Mouse (Mus musculus): ENCODE measurements around the gene Cdc42ep4.

- TF ChIP-seq CTCF (IDR thresholded peaks at IDR 0.05; ENCODE audit: borderline replicate concordance, insufficient read depth, low read length) (no peak), POLR2A (IDR thresholded peaks at IDR 0.05; ENCODE audit: low read depth, low read length) (no peak)
These were observed 28.0 kb upstream of the Cdc42ep4 start for GRCm38 (mm10) chr11:113779680-113780041.

All from embryonic fibroblast, embryonic 13.5 days (primary cell).